Mouse (Mus musculus): ENCODE measurements around the gene B130006D01Rik.
A peak's percentile ranks its signal among the peaks of the same experiment; 100 is the strongest.
"Not testable (repeated sequence)": the region's sequence is repeated elsewhere in the genome, so short reads cannot be mapped to it uniquely, and the experiment has no call there.

Gene B130006D01Rik

GRCm38 (mm10) chr11:95713225-95713810 is 10.1 kb upstream of the B130006D01Rik start:
- no peak for DNase-seq (ENCODE audit: low spot score)

- no peak for DNase-seq (ENCODE audit: low spot score)
These were observed 9.6 kb upstream of the B130006D01Rik start for GRCm38 (mm10) chr11:95713811-95714241.

DNA sequence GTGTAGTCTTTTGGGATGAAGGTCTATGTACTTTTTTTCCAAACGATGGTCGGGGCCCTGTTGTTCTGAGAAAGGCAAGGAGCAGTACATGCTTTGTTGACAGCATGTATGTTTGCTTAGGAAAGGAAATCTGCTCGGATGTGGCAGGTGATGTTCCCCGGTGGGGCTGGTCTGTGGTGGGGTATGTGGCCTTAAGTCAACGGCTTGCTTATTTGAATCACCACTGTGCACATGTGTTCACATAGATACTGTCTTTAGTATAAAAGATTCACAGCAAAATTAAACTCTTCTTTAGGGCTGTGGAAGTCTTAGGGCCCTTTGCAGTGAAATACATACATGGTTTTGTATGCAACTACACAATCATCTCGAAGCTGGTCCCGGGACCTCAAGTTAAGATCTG is 9.0 kb upstream of the B130006D01Rik start:
- DNase-seq (ENCODE audit: low spot score) = no peak

- no peak for DNase-seq (ENCODE audit: low spot score)
These were observed 7.3 kb upstream of the B130006D01Rik start for GRCm38 (mm10) chr11:95716136-95716535.

DNA sequence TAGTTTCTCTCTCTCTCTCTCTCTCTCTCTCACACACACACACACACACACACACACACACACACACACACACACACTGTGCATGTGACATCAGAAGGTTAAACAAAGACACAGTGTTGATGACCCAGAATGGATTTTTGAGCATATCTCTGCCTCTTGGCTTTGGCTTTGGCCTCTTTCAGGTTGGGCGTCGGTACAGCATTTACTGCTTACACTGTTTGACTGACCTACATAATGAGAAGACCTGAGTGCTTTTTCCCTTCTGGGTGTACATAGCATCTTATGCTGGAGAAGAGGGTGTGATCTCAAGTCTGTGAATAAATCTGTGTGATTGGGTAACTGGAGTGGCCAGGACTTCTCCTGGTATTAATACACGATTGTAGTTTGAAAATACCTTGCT is 4.0 kb upstream of the B130006D01Rik start:
- no peak for DNase-seq (ENCODE audit: low spot score)

GRCm38 (mm10) chr11:95724466-95724865 is 1.1 kb downstream of the B130006D01Rik start:
- no peak for DNase-seq (ENCODE audit: low spot score)

GRCm38 (mm10) chr11:95726156-95726555 is 2.8 kb downstream of the B130006D01Rik start:
- no peak for DNase-seq (ENCODE audit: low spot score)

DNA sequence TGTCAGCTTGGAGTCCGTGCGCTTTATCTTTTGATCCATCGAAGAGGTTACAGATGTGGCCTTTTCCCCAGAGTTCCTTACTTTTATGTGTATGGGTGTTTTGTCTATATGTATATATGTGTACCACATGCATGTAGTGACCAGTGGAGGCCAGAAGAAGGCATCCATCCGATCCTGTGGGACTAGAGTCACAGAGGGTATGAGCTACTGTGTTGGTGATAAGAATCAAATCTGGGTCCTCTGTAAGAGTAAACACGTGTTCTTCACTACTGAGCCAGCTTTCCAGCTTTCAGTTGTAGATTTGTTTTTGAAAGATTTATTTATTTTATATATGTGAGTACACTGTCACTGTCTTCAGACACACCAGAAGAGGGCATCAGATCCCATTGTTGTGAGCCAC is 4.6 kb downstream of the B130006D01Rik start:
- no peak for DNase-seq (ENCODE audit: low spot score)

DNA sequence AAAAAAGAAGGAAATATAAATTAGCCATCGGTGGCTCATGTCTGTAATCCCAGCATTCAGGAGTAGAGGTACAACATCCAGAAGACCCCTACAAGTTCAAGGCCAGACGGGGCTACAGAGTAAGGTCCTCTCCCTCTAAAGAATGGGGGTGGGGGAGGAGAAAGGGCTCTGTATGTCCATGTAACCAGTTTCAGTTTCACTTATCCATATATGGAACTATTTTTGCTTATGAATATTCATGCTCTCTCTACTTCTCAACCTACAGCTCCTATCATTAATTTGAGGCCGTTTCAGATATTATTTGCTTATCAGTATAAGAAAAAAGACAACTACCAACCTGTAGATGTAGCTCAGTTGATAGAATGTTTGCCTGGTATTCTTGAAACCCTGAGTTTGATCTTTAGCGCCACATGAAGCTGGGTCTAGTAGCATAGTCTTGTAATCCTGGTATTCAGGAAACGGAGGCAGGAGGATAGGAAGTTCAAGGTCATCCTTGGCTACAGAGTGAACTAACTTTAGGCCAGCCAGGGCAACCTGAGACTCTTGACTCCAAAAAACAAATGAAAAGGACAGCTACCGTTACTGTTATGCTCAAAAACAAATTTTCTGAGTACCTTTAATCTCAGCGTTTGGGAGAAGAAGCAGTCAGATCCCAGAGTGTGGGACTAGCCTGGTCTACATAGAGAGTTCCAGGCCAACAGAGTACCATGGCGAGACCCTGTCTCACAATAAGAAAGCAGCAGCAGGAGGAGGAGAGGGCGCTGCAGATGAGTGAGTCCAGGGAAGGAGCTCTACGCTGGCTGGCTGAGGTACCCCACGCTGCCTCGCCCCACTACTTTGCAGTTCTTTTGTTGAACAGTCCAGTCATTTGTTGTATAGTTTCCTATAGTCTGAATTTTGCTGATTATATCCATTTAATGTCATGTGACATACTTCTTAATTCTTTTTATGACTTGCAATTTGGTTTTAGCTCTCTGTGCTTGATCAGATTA is 5.8 kb downstream of the B130006D01Rik start:
- no peak for DNase-seq (ENCODE audit: low spot score)

- no peak for DNase-seq (ENCODE audit: low spot score)
These were observed 11.1 kb downstream of the B130006D01Rik start for GRCm38 (mm10) chr11:95734485-95734884.

GRCm38 (mm10) chr11:95737811-95738210 is 14.4 kb downstream of the B130006D01Rik start:
- peak; percentile 31 for DNase-seq (ENCODE audit: low spot score)

GRCm38 (mm10) chr11:95744521-95744920 is 21.1 kb downstream of the B130006D01Rik start:
- DNase-seq (ENCODE audit: low spot score) = no peak

DNA sequence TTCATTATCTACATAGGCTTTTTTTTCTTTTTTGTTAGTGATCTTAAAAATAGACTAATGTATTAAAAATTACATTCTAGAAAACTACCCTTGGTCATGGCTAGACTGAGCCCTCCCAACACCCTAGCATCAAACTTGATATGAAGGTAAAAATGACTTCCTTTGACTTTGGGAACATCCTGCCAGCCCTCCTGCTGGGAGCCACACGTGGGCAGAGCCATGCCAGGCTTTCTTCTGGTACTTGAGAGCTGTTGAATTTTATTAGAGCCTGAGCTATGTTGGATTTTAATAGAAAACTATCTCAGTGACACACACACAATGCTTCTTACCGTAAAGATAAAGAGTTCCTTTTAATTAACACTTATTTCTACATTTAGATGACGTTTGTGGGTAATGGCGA is 23.4 kb downstream of the B130006D01Rik start:
- DNase-seq (ENCODE audit: low spot score) = no peak

DNA sequence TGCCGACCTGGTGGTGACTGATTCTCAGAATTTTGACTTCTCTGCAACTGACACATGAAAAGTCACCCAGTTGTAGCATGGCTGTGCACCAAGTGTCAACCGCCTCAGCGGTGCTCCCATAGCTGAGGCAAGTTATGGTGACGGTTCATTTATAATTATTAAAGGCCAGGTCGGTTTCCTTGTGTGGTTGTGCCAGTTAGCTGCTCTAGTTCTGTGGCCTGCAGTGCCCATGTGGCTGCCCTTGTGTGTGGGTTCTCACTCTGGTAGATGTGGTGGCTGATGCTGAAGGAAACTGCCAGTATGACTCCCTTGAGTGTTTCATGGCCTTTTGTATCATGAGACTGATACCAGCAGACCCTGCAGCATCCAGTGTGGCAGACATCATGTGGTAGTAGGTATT is 24.9 kb downstream of the B130006D01Rik start:
- no peak for DNase-seq (ENCODE audit: low spot score)

DNA sequence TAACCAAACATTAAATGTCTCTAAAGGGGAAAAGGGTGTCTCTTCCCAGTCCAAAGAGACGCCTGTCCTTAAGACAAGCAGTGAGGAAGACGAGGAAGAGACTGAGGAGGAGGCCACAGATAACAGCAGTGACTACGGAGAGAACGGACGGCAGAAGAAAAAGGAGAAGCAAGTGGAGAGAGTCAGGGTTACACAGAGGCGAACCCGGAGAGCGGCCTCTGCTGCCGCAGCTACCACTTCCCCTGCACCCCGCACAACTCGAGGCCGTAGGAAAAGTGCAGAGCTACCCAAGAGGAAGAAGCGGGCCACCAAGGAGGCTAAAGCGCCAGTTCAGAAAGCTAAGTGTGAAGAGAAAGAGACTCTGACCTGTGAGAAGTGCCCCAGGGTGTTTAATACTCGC is 26.2 kb downstream of the B130006D01Rik start:
- no peak for DNase-seq (ENCODE audit: low spot score)

- DNase-seq (ENCODE audit: low spot score) = peak; percentile 38
These were observed 27.6 kb downstream of the B130006D01Rik start for GRCm38 (mm10) chr11:95750995-95751394.

DNA sequence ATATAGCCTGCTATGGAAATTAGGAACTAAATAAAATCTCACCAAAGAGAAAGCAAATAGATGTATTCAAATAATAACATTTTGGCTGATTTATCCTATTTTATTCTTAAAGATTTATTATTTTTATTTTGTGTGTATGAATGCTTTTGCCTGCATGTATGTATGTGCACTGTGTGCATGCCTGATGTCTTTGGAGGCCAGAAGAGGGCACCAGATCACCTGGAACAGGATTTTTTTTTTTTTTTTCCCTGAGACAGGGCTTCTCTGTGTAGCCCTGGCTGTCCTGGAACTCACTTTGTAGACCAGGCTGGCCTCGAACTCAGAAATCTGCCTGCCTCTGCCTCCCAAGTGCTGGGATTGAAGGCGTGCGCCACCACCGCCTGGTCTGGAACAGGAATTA is 31.8 kb downstream of the B130006D01Rik start:
- not testable (repeated sequence) for DNase-seq (ENCODE audit: low spot score)

GRCm38 (mm10) chr11:95760521-95760920 is 37.1 kb downstream of the B130006D01Rik start:
- DNase-seq (ENCODE audit: low spot score) = no peak

- no peak for DNase-seq (ENCODE audit: low spot score)
These were observed 39.6 kb downstream of the B130006D01Rik start for GRCm38 (mm10) chr11:95762996-95763395.

DNA sequence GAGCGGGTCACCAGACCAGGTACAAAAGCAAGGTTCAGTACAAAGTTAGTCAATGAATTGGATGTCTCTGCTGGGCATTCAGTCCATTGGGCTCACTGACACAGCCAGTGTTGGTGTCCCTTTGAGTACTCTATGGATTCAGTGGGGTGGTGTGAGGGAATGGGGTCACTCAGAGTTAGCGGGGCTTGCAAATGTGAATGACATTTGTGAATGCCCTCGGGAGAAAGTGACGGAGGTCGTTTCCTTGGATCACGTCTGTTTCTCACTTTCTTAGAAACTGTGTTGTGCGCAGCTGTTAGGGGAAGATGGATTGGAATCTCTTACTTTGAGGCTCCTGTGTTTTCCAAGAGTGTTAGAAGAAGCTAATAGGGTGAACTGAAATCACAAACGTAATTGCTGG is 41.4 kb downstream of the B130006D01Rik start:
- DNase-seq (ENCODE audit: low spot score) = no peak

DNA sequence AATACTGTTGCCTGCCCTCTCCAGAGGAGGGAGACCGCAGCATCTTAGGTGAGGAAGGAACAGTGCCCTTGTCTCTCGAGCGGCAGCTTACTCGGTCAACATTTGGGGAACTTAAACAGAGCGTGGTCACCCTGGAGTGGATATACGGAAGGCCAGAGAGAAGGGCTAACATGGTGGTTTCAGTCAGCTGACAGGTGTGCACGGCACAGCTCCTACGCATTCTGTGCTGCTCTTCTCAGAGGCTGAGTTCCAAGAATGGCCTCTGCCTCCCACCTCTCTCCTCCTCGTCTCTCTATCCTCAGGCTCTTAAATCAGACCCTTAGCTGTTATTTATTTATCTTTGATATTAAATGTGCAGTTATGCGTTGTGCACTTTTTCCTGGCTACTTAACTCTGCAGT is 41.9 kb downstream of the B130006D01Rik start:
- DNase-seq (ENCODE audit: low spot score) = no peak

DNA sequence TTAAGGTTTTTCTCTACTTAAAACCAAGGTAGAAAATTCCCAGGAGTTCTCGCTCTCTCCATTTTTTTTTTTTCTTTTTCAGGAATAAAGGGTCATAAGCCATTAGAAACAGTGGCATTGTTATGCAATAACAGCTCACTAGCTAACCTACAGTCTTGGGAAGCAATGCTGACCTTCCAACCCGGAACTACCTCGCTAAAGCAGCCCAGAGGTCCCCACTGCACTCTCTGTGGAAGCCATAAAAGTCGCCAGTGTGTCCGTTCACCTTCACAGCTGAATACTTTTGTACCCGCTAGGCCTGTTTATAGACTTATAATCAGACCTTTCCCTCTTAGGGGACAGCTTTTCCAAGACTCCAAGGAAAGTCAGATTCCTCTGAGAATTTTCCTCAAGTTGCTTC is 44.9 kb downstream of the B130006D01Rik start:
- no peak for DNase-seq (ENCODE audit: low spot score)

DNA sequence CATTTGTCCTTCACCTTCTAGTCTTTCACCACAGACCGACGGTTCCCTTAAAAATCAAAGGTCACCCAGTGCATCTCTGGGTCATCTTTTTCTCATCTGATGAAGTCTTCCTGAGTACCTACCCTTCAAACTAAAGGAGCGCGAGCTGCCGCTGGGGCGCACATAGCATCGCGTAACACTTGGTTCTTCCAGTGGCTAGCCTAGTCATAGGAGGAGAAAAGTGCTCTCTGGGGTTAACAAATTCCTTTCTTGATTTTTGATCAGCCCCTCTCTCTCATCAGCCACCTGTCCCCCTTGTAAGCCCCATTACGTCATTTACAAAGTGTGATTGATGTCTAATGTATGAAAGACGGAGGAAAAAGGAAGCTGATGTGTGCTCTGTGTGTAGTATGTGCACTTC is 45.8 kb downstream of the B130006D01Rik start:
- no peak for DNase-seq (ENCODE audit: low spot score)

Measured in ovary, postnatal 36 days (tissue).